In genomic region chr2:169958736-169959573, GRCm38 (mm10) we compare ENCODE assay signal across 10 mouse cellular contexts.
DNase-seq lines count a peak whose midpoint lies in the region; ATAC-seq and TF ChIP-seq lines count a peak whose summit lies in the region.
"Had no signal": no experiment of that assay in that cellular context is flagged by ENCODE, and none has a peak within 500 bp of the region (broad histone marks: within the 10 kb centered on the region; RNA-seq: fewer than 3 reads in every experiment).

No protein-coding gene starts in this region.

- no peak for TF ChIP-seq EP300 in liver, postnatal 0 days (IDR thresholded peaks at IDR 0.05; ENCODE audit: low read depth)

- ATAC-seq in liver, postnatal 0 days = no peak
- ATAC-seq in liver, embryonic 11.5 days (replicated peaks; ENCODE audit: low FRiP score) = no peak
- ATAC-seq in hematopoietic stem cell, adult 5-6 weeks (replicated peaks in 1 of 2; ENCODE audit: insufficient read depth in 1 of 2, low FRiP score in 2 of 2, low TSS enrichment in 1 of 2, low read depth in 1 of 2, poor library complexity in 2 of 2, severe bottlenecking in 2 of 2) = peak; percentile 7 to 12; a peak in 1 of 4 replicates

- no peaks in the 10 kb centered on the region for H3K9me3 ChIP-seq in liver, postnatal 0 days (ENCODE audit: low read length)
- no peaks in the 10 kb centered on the region for H3K9me3 ChIP-seq in liver, embryonic 11.5 days (ENCODE audit: control insufficient read depth, low read length)

- no peak overlapping the region for H3K27ac ChIP-seq in liver, postnatal 0 days (ENCODE audit: low read depth)
- no peak overlapping the region for H3K27ac ChIP-seq in liver, embryonic 11.5 days (ENCODE audit: low read depth, low read length)

- H3K4me2 ChIP-seq in liver, postnatal 0 days (ENCODE audit: low read depth, low read length) = no peak overlapping the region
- H3K4me2 ChIP-seq in liver, embryonic 11.5 days = no peak overlapping the region

- no peaks in the 10 kb centered on the region for H3K4me1 ChIP-seq in liver, postnatal 0 days (ENCODE audit: insufficient read depth)
- H3K4me1 ChIP-seq in liver, embryonic 11.5 days (replicated peaks; ENCODE audit: control insufficient read depth, insufficient read depth, low read length) = no peaks in the 10 kb centered on the region; the same call in 1 of the 2 replicates

- 0 out of 2 replicates have a peak, but pooled peaks cover 5% of the 10 kb centered on the region for H3K27me3 ChIP-seq in liver, postnatal 0 days (ENCODE audit: insufficient read depth, low read length)
- 0 out of 2 replicates have a peak, but pooled peaks cover 2% of the 10 kb centered on the region for H3K27me3 ChIP-seq in liver, embryonic 11.5 days (replicated peaks; ENCODE audit: control insufficient read depth, insufficient read depth, low read length)

- peak; percentile 31 for TF ChIP-seq CTCF in liver, postnatal 0 days (IDR thresholded peaks at IDR 0.05; ENCODE audit: low read depth)

- 37% methylated on average over 17 of the region's 17 CpGs for whole genome bisulfite sequencing in liver, postnatal 0 days (ENCODE audit: insufficient replicate concordance)
- 37% methylated on average over 17 of the region's 17 CpGs for WGBS in liver, embryonic 11.5 days

- no peak overlapping the region for H3K4me3 ChIP-seq in liver, postnatal 0 days (ENCODE audit: low read depth, low read length)
- H3K4me3 ChIP-seq in liver, embryonic 11.5 days (ENCODE audit: low read depth, low read length) = no peak overlapping the region

- DNase-seq in embryo, embryonic 10 days (ENCODE audit: low spot score) = peak; percentile 59
- DNase-seq in embryo, embryonic 9.5 days (ENCODE audit: extremely low spot score) = no peak
- DNase-seq in liver, postnatal 0 days = no peak
- DNase-seq in liver, embryonic 11.5 days (ENCODE audit: low spot score) = no peak
- peak; percentile 38 for DNase-seq in WW6 (ENCODE audit: low read depth, low spot score)
- no peak for DNase-seq in right cerebral cortex, adult 2 months (ENCODE audit: low spot score in 2 of 2)
- DNase-seq in cerebellum, postnatal 36 days = no peak
- DNase-seq: gastrocnemius, postnatal 14 days; lung, postnatal 4 days had no signal

- no peaks in the 10 kb centered on the region for H3K36me3 ChIP-seq in liver, postnatal 0 days (replicated peaks; ENCODE audit: insufficient read depth, low read length)
- no peaks in the 10 kb centered on the region for H3K36me3 ChIP-seq in liver, embryonic 11.5 days (ENCODE audit: control insufficient read depth, insufficient read depth, low read length)

- H3K9ac ChIP-seq in liver, postnatal 0 days (replicated peaks) = no peak overlapping the region
- no peak overlapping the region for H3K9ac ChIP-seq in liver, embryonic 11.5 days (ENCODE audit: low read depth, low read length)

Comparison
In these comparisons a context has a peak if more than half of its experiments do, and no peak if none do; other contexts are left out.
1. DNase-seq: peak in embryo, embryonic 10 days (single experiment) and WW6 (single experiment); none in embryo, embryonic 9.5 days (single experiment), liver, postnatal 0 days (single experiment), liver, embryonic 11.5 days (single experiment), right cerebral cortex, adult 2 months (0 of 2) and cerebellum, postnatal 36 days (0 of 2).
2. ATAC-seq: peak in hematopoietic stem cell, adult 5-6 weeks (2 of 2); none in liver, postnatal 0 days (single experiment) and liver, embryonic 11.5 days (single experiment).